Mouse (Mus musculus) forelimb bud, embryonic 11.5 days (tissue): ENCODE data around the gene Gm49396.

Source experiments
- DNase-seq: peaks from one replicate; pipeline ENCODE4 v3.0.0-alpha.2; 2012; ENCODE audit warnings: low read depth, low spot score

Gm49396 gene

GRCm38 (mm10) chr7:30552102-30553020 is 10.8 kb upstream of the Gm49396 start, which contains the start of the genes Hspb6 and Proser3:
Hspb6 (plus strand) TSS chr7:30552178.
Proser3 (minus strand) TSS chr7:30552299.
- peak; percentile 97 for DNase-seq

GRCm38 (mm10) chr7:30553021-30553589 is 10.0 kb upstream of the Gm49396 start:
- DNase-seq: no peak

- no peak for DNase-seq
These were observed 9.1 kb upstream of the Gm49396 start for GRCm38 (mm10) chr7:30553810-30554584.

DNA sequence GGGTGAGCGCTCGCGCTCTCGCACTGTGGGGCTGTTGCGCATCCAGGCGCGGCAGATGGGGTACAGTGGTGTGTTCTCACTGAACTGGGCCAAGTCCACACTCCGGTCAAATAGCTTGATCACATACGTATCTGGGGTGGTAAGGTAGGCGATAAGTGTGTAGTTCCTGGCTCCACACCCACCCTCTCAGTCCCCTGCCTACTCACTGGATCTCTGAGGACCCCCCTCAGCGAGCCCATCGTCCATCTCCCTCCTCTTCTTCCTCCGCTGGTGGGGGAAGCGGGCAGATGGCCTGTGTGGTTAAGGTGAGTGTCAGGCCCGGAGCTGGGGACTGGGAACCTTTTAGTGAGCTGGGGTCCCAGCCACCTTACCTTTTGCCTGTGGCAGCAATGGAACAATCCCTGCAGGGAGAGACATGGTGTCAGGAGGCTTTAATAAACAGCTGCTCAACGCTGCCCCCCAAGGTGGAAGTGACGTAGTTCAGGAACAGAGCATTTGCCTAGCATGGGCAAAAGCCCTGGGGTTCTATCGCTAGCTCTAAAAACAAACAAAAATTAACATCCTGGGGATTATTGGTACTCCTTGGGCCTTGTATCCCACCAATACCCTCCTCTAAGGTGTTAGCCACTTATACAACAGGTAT is 6.1 kb upstream of the Gm49396 start:
- DNase-seq: no peak

DNA sequence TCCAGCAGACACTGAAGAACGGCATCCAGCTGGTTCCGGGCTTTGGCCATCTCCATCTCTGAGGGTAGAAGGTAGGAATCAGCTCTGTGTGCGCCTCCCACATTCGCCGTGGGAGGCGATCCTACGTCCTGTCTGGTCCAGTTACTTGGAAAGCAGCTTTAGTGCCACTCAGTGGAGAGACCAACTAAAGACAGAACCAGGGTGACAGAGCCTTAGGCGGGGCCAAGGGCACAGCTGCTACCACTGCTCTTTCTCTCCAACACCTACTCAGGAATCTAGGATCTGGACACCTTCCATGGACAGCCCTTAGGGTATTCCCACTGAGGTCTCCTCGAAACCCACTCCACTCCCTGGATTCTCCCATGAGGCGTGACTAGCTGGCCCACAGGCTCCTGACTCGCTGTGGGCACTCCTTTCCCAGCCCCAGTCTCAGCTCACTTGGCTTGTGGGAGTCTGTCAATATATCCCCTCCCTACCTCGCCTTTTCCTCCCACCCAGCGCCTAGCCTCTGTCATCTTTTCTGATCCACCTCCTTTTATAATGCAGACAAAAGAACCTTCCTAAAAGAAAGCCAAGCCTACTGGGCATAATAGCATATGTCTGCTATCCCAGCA is 5.1 kb upstream of the Gm49396 start:
- DNase-seq: no peak

- DNase-seq: no peak
These were observed 4.3 kb upstream of the Gm49396 start for GRCm38 (mm10) chr7:30558656-30559442.

- DNase-seq: peak; percentile 96
These were observed 3.6 kb upstream of the Gm49396 start, which contains the start of gene Lin37 for GRCm38 (mm10) chr7:30559443-30559954. Lin37 (minus strand) TSS chr7:30559838.

GRCm38 (mm10) chr7:30560296-30560695 is 2.8 kb upstream of the Gm49396 start:
- DNase-seq: no peak

DNA sequence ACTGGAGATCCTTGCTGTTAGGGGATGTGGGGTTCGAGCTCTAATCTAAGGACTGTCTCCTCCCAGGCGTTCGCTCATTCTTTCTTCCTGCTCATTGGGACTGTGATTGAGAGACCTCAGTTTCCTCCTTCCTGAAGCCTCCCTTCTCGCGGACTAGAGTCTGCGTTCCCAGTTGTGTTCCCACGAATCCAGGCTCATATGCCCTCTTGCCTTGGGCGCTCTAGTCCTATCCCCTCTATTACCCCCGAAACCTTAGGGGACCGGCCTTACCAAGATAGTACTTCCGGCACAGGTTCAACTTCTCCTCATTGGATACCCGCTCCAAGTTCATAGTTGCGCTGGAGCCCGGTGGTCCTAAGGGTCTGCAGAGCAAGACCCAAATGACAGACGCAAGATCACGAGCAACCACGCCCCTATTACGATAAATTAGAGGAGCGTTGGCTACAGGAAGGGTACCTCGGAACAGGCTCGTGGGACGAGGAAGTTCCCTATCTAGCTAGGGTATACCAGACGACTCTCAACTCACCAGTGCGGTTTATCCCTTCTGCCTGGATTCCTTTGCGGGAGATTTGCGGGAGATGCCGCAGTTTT is 523 bp upstream of the Gm49396 start:
- DNase-seq: no peak

DNA sequence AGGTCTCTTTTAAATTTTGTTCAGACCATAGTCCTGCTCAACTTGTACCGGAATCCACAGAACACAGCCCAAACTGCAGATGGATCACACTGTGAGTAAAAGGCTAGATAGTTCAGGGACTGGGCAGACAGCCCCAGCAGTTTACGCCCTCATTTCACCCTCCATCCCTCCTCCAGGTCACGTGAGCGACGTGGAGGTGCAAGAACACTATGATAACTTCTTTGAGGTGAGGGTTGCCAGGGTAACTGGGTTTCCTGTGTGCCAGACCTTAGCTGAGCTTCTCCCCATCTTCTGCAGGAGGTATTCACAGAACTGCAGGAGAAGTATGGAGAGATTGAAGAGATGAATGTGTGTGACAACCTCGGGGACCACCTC is 749 bp downstream of the Gm49396 start:
- no peak for DNase-seq

DNA sequence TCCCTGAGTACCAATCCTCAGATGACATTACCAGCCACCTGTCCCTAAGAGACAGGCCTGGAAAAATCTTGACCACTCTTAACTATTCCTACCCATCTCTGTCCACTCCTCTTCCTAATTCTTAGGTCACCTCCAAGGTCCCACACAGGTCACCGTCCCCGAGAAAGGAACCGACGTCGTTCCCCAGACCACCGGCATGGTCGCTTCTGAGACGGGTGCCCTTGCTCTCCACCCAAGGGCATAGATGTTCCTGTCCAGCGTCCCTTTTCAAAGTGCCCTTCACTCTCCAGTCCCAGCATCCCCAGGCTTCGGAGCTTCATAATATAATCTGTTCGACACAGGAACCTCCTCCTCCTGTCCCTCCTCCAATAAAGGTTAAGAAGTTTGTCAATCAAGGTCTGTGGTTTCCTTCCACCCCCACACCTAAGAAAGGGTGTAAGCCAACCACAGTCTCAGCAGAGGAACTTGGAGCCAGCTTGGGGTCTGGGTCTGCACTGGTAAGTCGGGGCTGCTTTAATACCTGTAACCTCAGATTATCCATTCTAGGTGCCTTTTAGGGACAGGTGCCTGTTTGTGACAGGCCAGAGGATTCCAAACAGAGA is 1.9 kb downstream of the Gm49396 start, which contains the start of gene Igflr1:
Gene Igflr1 (plus strand): TSS at position 458 of the 602 bp plus-strand sequence.
- DNase-seq: no peak

- no peak for DNase-seq
These were observed 2.9 kb downstream of the Gm49396 start for GRCm38 (mm10) chr7:30566033-30566432.

- DNase-seq: no peak
These were observed 4.4 kb downstream of the Gm49396 start for GRCm38 (mm10) chr7:30567555-30567954.

- DNase-seq: no peak
These were observed 9.2 kb downstream of the Gm49396 start for GRCm38 (mm10) chr7:30572389-30572788.

DNA sequence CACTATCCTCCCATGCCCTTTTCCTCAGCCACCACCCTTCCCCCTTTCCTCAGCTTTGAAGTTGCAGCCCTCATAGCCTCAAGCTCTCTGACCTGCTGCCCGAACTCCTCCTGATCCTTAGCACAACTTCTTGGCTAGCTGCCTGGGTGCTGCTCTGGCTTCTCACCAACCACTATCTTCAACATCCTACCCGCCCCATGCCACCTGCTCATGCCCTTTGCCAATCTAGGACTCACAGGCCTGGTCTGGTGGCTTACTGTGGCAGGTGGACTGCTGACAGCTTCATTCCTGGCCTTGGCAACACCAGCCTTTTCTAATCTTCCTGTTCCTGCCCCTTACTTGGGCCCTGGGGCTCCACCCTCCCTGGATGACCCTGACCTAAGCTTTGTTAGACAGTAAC is 9.8 kb downstream of the Gm49396 start:
- no peak for DNase-seq

GRCm38 (mm10) chr7:30579950-30580349 is 16.8 kb downstream of the Gm49396 start:
- DNase-seq: no peak

DNA sequence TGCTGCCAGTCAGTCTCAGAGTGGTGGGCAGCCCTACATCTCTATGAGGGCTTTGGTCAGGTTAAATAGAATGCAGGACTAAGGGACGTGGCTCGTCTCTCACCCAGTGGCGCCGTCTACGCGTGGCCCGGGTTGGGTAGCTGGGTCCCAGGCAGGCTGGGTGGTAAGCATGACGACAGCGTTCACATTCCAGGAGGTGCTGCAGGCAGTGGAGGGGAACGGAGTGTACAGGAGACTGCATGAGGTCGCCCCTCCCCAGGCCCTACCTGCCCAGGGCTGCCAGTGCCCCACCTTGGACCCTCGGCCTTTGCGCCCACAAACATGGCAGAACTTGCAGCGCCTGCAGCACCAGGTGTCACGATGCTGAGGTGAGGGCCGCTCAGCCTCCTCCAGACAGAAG is 18.4 kb downstream of the Gm49396 start:
- DNase-seq: no peak

- no peak for DNase-seq
These were observed 21.2 kb downstream of the Gm49396 start for GRCm38 (mm10) chr7:30584339-30584738.

GRCm38 (mm10) chr7:30585170-30585569 is 22.0 kb downstream of the Gm49396 start:
- no peak for DNase-seq
